Mouse (Mus musculus) inflammation-experienced regulatory T-cells, adult 6 months (primary cell): ENCODE results near the gene Ppm1h. TPM values are rescaled to one million over a fixed set of nuclear protein-coding genes. Genes with fewer than 3 reads are reported as not detected.

Experiments
- ATAC-seq: one replicate; pipeline ENCODE4 v1.8.0; 2017
- polyA plus RNA-seq, 3 experiments: library from polyadenylated mRNA; unstranded; fragments of 100-300 nt; shearing (Covaris generic); gene quantifications; one replicate each; pipeline ENCODE4 v1.2.1; 2017

The Ppm1h gene
- polyA plus RNA-seq, 3 experiments from 2014 or later: 37.7 to 55.1 (median 44.0) TPM

GRCm38 (mm10) chr10:122983579-122984530 lies 305.3 kb downstream of the Ppm1h start:
- no peak for ATAC-seq

DNA sequence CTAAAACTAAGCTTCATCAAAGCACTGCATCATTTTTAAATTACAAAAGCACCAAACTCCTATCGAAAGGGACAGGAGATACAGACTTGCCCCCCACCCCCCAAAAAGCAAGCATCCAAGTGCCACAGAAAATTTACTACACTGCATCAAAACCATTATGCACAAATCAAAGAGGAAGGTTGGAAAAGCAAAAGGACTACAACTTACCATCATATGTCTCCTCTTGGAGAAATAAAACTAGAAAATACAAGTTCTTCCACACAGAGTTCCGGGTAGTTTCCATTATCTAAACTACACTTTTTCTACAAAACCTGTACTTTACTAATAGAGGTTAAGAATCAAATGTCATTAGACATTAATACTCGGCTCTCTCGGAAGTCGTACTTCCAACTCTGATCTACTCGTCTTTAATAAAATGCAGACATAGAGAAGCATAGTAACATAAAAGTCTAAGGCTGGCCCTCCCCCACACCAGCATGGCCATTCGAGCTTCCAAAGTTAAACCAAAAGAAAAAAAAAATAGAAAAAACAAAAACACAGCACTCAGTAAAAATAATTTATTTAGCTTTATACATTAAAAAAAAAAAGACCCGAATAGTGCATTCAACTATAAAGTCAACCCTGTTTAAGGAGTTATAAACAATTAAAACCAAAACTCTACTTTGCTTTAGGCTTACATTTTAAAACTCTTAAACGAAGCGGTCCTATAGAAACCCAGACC lies 306.1 kb downstream of the Ppm1h start:
- ATAC-seq: no peak

DNA sequence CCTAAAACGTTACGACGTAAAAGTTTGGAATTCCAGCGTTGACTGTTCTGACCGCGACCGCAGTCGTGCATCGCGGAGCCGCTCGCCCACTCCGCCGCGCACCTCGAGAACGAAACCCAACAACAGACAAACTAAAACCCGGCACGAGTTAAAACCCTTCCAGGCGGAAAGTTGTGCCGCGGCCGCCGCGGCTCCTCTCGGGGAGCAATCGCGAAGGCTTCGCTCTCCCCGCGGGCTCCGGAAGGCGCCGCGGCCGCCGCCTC lies 306.6 kb downstream of the Ppm1h start:
- peak; percentile 48 for ATAC-seq

DNA sequence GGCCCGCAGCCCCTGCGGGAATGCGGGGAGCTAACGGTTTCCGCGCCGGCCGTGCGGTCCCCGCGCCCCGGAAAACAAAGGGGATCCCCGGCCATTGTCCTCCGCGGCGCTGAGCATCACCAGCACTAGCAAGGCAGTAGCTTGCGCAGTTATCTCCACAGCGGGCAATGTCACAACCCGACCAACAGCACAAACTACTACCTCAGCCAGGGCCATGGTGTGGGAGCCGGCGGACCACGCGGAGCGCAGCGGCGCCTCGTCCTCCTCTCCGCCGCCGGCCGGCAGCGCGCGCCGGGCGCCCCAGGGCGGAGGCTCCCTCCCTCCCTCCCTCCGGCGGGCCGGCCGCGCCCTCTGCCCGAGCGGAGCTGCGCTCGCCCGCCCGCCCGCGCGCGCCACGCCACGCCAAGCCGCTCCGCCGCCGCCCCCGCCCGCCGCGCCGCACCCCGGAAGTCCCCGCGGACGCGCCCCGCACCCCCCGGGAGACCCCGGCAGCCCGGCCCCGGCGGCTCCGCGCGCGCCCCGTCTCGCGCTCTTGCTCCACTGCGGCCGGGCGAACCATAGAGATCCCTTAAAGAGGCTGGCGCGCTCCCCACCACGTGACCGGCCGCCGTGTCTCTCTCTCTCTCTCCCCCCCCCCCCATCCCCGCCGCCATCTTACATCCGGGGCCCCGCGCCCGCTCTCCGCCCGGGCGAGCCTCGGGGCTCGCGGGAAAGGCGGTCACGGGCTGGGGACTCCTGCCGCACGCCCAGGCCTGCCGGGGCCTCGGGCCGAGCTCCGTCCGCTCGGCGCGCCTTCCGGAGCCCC lies 307.2 kb downstream of the Ppm1h start:
- ATAC-seq: peak; percentile 38

DNA sequence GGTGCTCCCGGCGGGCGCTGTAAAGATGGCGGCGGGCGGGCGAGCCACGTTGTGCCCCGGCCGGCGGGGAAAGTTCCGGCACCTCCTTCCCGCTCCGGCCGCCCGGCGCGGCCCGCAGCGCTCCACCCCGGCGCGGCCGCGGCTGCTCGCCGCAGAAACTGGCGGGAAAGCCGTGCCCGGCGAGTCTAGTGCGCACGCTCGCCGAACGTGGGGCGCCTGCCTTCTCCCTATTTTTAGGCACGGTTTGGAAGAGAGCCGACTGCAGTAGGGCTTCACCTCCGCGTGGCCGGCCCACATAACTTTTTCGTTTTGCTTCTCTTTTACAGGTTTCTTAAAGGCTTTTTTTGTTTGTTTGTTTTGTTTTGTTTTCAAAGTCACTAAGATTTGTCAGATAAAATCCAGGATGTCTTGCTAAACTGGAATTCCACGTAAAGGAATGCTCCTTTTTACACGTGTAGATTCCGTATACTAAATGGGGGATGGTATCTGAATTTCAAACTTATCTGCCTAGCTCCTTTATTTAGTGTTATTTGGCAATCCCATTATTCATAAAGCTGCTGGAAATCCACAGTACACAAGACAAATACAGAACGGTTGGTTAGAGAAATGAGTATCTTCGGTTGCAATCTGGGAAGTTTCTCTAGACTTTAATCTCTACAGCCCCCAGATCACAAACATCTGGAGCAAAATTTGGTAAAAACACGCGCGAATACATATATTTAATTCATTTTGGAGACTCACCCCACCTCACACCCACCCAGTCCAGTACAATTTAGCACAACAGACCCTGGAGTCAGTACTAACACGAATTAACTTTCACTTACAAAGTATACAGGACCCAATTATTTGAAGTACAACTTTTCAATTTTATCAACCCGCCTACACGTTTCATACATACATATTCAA lies 308.0 kb downstream of the Ppm1h start:
- peak; percentile 17 for ATAC-seq

- peak; percentile 49 for ATAC-seq
These were observed 309.1 kb downstream of the Ppm1h start for GRCm38 (mm10) chr10:122987671-122988128.

- no peak for ATAC-seq
These were observed 309.8 kb downstream of the Ppm1h start for GRCm38 (mm10) chr10:122988372-122988771.

DNA sequence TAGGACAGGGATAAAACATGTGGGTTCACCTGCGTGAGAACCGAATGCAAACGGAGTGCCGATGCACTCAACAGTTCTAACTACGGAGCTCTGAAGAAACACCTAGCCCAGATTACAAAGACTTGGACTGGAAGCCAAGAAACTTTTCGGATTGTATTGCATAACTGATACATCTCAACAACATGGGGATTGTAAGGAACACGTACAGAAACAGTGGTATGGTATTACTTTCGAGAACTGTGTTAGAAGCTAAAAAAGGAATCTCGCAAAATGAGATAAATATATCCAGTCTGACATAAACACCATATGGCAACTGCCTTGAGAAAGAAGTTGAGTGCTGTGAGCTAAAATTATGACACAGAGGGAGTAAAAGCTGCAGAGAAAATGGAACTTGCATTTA lies 311.4 kb downstream of the Ppm1h start:
- ATAC-seq: no peak

DNA sequence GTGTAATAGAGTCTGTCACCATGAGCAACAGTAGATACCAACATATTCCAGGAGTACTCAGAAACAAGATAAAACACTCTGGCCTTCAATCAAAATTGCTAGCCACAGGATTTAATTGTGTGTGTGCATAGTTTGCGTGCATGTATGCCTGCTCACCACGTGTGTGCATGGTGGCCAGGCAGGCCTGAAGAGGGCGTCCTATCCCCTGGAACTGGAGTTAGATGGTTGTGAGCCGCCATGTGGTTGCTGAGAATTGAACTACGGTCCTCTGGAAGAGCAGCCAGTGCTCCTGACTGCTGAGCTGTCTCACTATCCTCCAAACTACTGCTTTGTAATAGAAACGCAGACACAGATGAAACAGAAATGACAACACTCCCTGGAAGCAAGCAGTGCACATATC lies 312.0 kb downstream of the Ppm1h start:
- ATAC-seq: no peak

DNA sequence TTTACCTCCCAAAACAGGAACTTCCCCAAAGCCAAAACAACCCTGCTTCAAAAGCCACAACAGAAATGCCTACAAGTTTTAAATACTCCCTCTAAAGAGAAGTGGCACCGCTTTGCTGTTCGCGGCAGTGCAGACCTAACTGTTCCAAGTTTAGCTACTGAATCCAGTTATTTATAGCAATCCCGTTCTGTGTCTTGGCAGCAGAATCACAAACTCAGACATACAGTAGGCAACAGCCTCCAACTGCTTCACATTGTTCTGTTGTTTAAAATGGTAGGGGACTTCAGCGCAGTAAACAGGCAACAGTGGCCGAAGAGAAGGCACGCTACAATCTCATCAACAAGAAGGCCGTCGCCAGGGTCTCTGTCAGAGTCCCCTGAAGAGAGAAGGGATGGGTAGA lies 312.5 kb downstream of the Ppm1h start:
- no peak for ATAC-seq

- ATAC-seq: no peak
These were observed 313.1 kb downstream of the Ppm1h start for GRCm38 (mm10) chr10:122991648-122992047.

DNA sequence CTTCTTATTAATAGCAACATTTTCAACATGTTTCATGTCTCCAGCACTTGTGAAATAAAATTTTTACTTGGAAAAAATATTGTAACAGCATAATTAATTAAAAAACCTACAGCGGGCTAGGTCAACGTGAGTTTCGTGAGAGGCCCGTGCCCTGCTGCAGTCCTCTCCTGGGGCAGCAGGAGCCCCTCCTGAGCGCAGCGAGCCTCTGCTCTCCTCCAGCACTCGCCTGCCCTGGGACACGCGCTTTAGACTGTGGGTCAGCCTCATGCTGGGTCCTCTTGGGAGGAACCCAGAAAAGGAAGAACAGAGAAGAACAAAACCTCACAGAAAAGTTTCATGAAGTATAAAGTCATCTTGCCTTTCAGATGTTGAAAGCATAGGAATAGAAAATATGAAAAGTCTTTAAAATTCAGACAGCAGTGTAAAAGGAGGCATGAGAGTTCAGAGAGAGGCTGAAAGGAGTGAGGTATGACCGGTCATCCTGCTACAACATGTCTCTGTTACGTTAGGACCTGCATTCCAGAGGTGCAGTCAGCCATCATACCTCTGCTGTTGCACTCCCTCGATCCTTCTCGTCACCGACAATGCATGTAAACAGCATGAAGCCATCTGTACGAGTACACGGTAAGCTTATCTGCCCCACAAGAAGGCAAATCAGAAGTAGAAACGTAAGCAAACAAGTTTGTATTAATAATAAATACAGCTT lies 316.0 kb downstream of the Ppm1h start:
- ATAC-seq: no peak

Other genes starting within 250 kb of the Ppm1h start
- gene Avpr1a, start 230.3 kb upstream of the Ppm1h start, polyA plus RNA-seq: not detected